9 mouse cellular contexts compared by ENCODE assay signal in the genomic region with DNA sequence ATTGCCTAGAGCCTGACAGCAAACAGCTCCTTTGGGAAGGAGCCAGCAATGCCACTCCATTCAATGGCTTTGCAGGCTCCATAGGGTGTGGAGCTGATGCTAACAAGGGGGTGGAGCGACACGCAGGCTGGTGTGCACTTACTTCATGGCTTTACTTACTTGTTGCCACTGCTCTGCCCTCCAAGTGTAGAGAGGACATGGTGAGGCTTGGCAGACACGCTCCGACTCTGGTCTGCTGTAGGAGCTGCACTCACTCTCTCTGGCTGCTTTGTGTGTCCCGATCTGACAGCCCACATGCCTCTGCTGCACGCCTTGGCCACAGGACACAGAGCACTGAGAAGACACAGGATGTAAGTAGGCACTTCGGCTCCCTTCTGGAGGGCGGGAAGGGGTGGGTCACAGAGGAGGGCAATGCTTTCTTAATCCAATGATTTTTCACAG. TPM values are rescaled to one million over a fixed set of nuclear protein-coding genes. Genes with fewer than 3 reads are reported as not detected.
A peak's percentile ranks its signal among the peaks of the same experiment; 100 is the strongest.
DNase-seq lines count a peak whose midpoint lies in the region; ATAC-seq and TF ChIP-seq lines count a peak whose summit lies in the region.
"Had no signal": no experiment of that assay in that cellular context is flagged by ENCODE, and none has a peak within 500 bp of the region (broad histone marks: within the 10 kb centered on the region; RNA-seq: fewer than 3 reads in every experiment).

A gene (plus strand): TSS at position 168 of the 441 bp plus-strand sequence.

- TF ChIP-seq CTCF in Patski (IDR thresholded peaks at IDR 0.05): no peak
- TF ChIP-seq CTCF in hindbrain, postnatal 0 days (IDR thresholded peaks at IDR 0.05; ENCODE audit: low read depth): no peak

- H3K9ac ChIP-seq in hindbrain, postnatal 0 days (replicated peaks; ENCODE audit: low read length): no peak within 1 kb of the TSS
- H3K9ac ChIP-seq in midbrain, embryonic 11.5 days (ENCODE audit: low read length): no peak within 1 kb of the TSS

- peak; percentile 21 for ATAC-seq in Patski
- ATAC-seq in hindbrain, postnatal 0 days: peak; percentile 76
- peak; percentile 35; the same call in 1 of the 2 replicates for ATAC-seq in midbrain, embryonic 11.5 days (ENCODE audit: low FRiP score)

- CTCF ChIA-PET in Patski (lab: Charles Lee): no interaction called here

- peak within 1 kb of the TSS; percentile 34; the same call in 1 of the 2 replicates for H3K4me2 ChIP-seq in hindbrain, postnatal 0 days (ENCODE audit: low read depth, low read length)
- H3K4me2 ChIP-seq in midbrain, embryonic 11.5 days: peak within 1 kb of the TSS; percentile 0; the same call in 1 of the 2 replicates
- H3K4me2 ChIP-seq: liver, embryonic 11.5 days had no signal

- no peaks in the 10 kb centered on the region for H3K27me3 ChIP-seq in Patski
- H3K27me3 ChIP-seq in hindbrain, postnatal 0 days (ENCODE audit: insufficient read depth, low read length): no peaks in the 10 kb centered on the region
- H3K27me3 ChIP-seq in midbrain, embryonic 11.5 days (ENCODE audit: control insufficient read depth, insufficient read depth, low read length): no peaks in the 10 kb centered on the region

- no peaks in the 10 kb centered on the region for H3K36me3 ChIP-seq in hindbrain, postnatal 0 days (ENCODE audit: insufficient read depth, low read length)
- no peaks in the 10 kb centered on the region for H3K36me3 ChIP-seq in midbrain, embryonic 11.5 days (ENCODE audit: control insufficient read depth, insufficient read depth, low read length)

- peak; percentile 17 for DNase-seq in Patski (ENCODE audit: low read depth, low spot score)
- DNase-seq in embryo, embryonic 11 days: peak; percentile 31
- DNase-seq in hindbrain, postnatal 0 days (ENCODE audit: low spot score): peak; percentile 62
- peak; percentile 89 for DNase-seq in midbrain, embryonic 11.5 days (ENCODE audit: low spot score, missing footprints)
- DNase-seq in adrenal gland, postnatal 36 days: no peak
- DNase-seq in right cerebral cortex, postnatal 14 days: no peak
- DNase-seq in frontal cortex, adult 2 months (ENCODE audit: extremely low spot score in 1 of 2, low spot score in 1 of 2): no peak
- DNase-seq: spleen, adult 18-20 months had no signal

- POLR2A ChIA-PET in Patski (lab: Charles Lee): interaction anchor here (1.0 kb wide), 1 partner anchor 12 kb away, joined by 3 read pairs; no protein-coding TSS in a partner anchor

- WGBS in hindbrain, postnatal 0 days: 4% methylated on average over 8 of the region's 8 CpGs
- 7% methylated on average over 8 of the region's 8 CpGs for WGBS in midbrain, embryonic 11.5 days

- peaks cover 10% of the 10 kb centered on the region for H3K4me1 ChIP-seq in hindbrain, postnatal 0 days (ENCODE audit: insufficient read depth, low read length)
- H3K4me1 ChIP-seq in midbrain, embryonic 11.5 days (ENCODE audit: control insufficient read depth, insufficient read depth, low read length): peaks cover 5% of the 10 kb centered on the region; the same call in 1 of the 2 replicates

- no peak within 1 kb of the TSS for H3K4me3 ChIP-seq in hindbrain, postnatal 0 days (ENCODE audit: low read length)
- H3K4me3 ChIP-seq in midbrain, embryonic 11.5 days (ENCODE audit: low read depth, low read length): no peak within 1 kb of the TSS

- no peak within 1 kb of the TSS for H3K27ac ChIP-seq in hindbrain, postnatal 0 days
- H3K27ac ChIP-seq in midbrain, embryonic 11.5 days (ENCODE audit: low read depth, low read length): no peak within 1 kb of the TSS

- no peaks in the 10 kb centered on the region for H3K9me3 ChIP-seq in hindbrain, postnatal 0 days (ENCODE audit: low read length)
- no peaks in the 10 kb centered on the region for H3K9me3 ChIP-seq in midbrain, embryonic 11.5 days (ENCODE audit: control insufficient read depth, low read length)

- in situ Hi-C loops in Patski (cut with MboI; ENCODE audit: low pct_unique_long_range_greater_than_20kb): no loop called here

RNA-seq across cellular contexts. Expression of the gene that starts here (rescaled TPM):
- polyA plus RNA-seq in Patski (2021): 0.59 TPM
- 0.65 and 0.68 TPM in 2 replicates for total RNA-seq in hindbrain, postnatal 0 days (2014; rRNA removed)
- 1.2 and 1.7 TPM in 2 replicates for polyA plus RNA-seq in hindbrain, postnatal 0 days (2015; fragmentation: Nextera tagmentation; extraction: Ambion mirVana)
- polyA plus RNA-seq in midbrain, embryonic 11.5 days (2014; fragmentation: Nextera tagmentation; extraction: Ambion mirVana): 0.12 and 0.43 TPM in 2 replicates
- 1 to 10 TPM; 3.4 to 4.6 TPM for total RNA-seq in adrenal gland, postnatal 36 days (2021)
- 0.06 TPM in 1 of 2 replicates, not detected in the other for polyA plus RNA-seq in frontal cortex, adult 2 months (2012; rRNA removed)

Comparison
In these comparisons a context has a peak if more than half of its experiments do, and no peak if none do; other contexts are left out.
1. Peak in DNase-seq and ATAC-seq in Patski; RNA of the gene not detected or under 1 TPM.
2. Peak in DNase-seq, ATAC-seq and H3K4me2 ChIP-seq in midbrain, embryonic 11.5 days; RNA of the gene not detected or under 1 TPM.
3. ATAC-seq: peak in every context shown above with its lines; median percentile 76 in hindbrain, postnatal 0 days; 35 in midbrain, embryonic 11.5 days; 21 in Patski.
4. DNase-seq: peak in embryo, embryonic 11 days (single experiment) and hindbrain, postnatal 0 days (single experiment); none in adrenal gland, postnatal 36 days (0 of 2), right cerebral cortex, postnatal 14 days (single experiment) and frontal cortex, adult 2 months (0 of 2).